Mouse (Mus musculus) lung, embryonic 15.5 days (tissue): ENCODE data around the gene Zfp787. TPM values are rescaled to one million over a fixed set of nuclear protein-coding genes. Genes with fewer than 3 reads are reported as not detected.
A peak's percentile ranks its signal among the peaks of the same experiment; 100 is the strongest.

Source experiments
- ATAC-seq: fragments of 200-750 bp; cut with Nextera tagmentation; 2 replicates; pipeline ENCODE4 v1.8.0; 2017; ENCODE audit warnings: moderate number of reproducible peaks, borderline replicate concordance; ENCODE audit not compliant: low FRiP score, low TSS enrichment; ENCODE audit errors: extremely low read depth
- H3K27ac ChIP-seq: fragments of 300-500 bp; sonication (generic); 2 replicates; pipeline ENCODE4 v1.5.1; 2015; ENCODE audit warnings: moderate library complexity, mild to moderate bottlenecking, inconsistent platforms
- H3K27me3 ChIP-seq: fragments of 300-500 bp; sonication (generic); 2 replicates; pipeline ENCODE4 v1.6.1; 2015; ENCODE audit warnings: inconsistent platforms
- H3K36me3 ChIP-seq: fragments of 300-500 bp; sonication (generic); 2 replicates; pipeline ENCODE4 v1.6.1; 2015; ENCODE audit warnings: inconsistent platforms
- H3K4me1 ChIP-seq: fragments of 300-500 bp; sonication (generic); 2 replicates; pipeline ENCODE4 v1.6.1; 2015; ENCODE audit warnings: inconsistent platforms
- H3K4me2 ChIP-seq: fragments of 300-500 bp; sonication (generic); 2 replicates; pipeline ENCODE4 v1.6.1; 2015; ENCODE audit warnings: inconsistent platforms, mild to moderate bottlenecking, moderate library complexity
- H3K4me3 ChIP-seq: fragments of 300-500 bp; sonication (generic); 2 replicates; pipeline ENCODE4 v1.5.1; 2015; ENCODE audit warnings: mild to moderate bottlenecking, inconsistent platforms
- H3K9ac ChIP-seq: fragments of 300-500 bp; sonication (generic); 2 replicates; pipeline ENCODE4 v1.6.1; 2015; ENCODE audit warnings: inconsistent platforms
- H3K9me3 ChIP-seq: fragments of 300-500 bp; sonication (generic); 2 replicates; pipeline ENCODE4 v1.6.1; 2016; ENCODE audit warnings: inconsistent platforms
- WGBS: fragments of 180-500 bp; shearing (Covaris S2); methylation state at CpG from one replicate; pipeline ENCODE4 v1.1.7; 2015; 5-methylcytosine and 5-hydroxymethylcytosine counted together
- polyA plus RNA-seq: library from polyadenylated mRNA; unstranded; fragments of >200 nt; fragmentation: Nextera tagmentation; extraction: Ambion mirVana; gene quantifications from 2 replicates; pipeline ENCODE4 v1.2.1, GENCODE M21; 2015

Gene Zfp787
- polyA plus RNA-seq, 1 experiment from 2014 or later, result 25.4 TPM

- WGBS, result 69% methylated on average over 3 of the region's 3 CpGs
Observed at GRCm38 (mm10) chr7:6159604-6160003, 3.8 kb upstream of the Zfp787 start.

GRCm38 (mm10) chr7:6157479-6157878 lies 1.7 kb upstream of the Zfp787 start:
- H3K36me3 ChIP-seq, result no peaks in the 10 kb centered on the region
- H3K4me2 ChIP-seq, result no peak overlapping the region
- no peaks in the 10 kb centered on the region for H3K9me3 ChIP-seq
- peaks cover 25% of the 10 kb centered on the region for H3K4me1 ChIP-seq
- WGBS, result 55% methylated on average over 1 of the region's 1 CpGs
- H3K27me3 ChIP-seq, result no peaks in the 10 kb centered on the region
- H3K9ac ChIP-seq, result no peak overlapping the region
- no peak overlapping the region for H3K4me3 ChIP-seq
- no peak for ATAC-seq
- no peak overlapping the region for H3K27ac ChIP-seq

More at GRCm38 (mm10) chr7:6159604-6160003, 3.8 kb upstream of the Zfp787 start:
- no peaks in the 10 kb centered on the region for H3K9me3 ChIP-seq
- no peak overlapping the region for H3K27ac ChIP-seq
- no peak overlapping the region for H3K4me2 ChIP-seq
- H3K9ac ChIP-seq, result no peak overlapping the region
- H3K4me1 ChIP-seq, result peaks cover 16% of the 10 kb centered on the region
- H3K27me3 ChIP-seq, result no peaks in the 10 kb centered on the region
- no peak overlapping the region for H3K4me3 ChIP-seq
- no peak for ATAC-seq
- H3K36me3 ChIP-seq, result no peaks in the 10 kb centered on the region

GRCm38 (mm10) chr7:6156901-6157472 lies 1.2 kb upstream of the Zfp787 start:
- peak overlapping the region; percentile 96; the same call in 1 of the 2 replicates for H3K27ac ChIP-seq

DNA sequence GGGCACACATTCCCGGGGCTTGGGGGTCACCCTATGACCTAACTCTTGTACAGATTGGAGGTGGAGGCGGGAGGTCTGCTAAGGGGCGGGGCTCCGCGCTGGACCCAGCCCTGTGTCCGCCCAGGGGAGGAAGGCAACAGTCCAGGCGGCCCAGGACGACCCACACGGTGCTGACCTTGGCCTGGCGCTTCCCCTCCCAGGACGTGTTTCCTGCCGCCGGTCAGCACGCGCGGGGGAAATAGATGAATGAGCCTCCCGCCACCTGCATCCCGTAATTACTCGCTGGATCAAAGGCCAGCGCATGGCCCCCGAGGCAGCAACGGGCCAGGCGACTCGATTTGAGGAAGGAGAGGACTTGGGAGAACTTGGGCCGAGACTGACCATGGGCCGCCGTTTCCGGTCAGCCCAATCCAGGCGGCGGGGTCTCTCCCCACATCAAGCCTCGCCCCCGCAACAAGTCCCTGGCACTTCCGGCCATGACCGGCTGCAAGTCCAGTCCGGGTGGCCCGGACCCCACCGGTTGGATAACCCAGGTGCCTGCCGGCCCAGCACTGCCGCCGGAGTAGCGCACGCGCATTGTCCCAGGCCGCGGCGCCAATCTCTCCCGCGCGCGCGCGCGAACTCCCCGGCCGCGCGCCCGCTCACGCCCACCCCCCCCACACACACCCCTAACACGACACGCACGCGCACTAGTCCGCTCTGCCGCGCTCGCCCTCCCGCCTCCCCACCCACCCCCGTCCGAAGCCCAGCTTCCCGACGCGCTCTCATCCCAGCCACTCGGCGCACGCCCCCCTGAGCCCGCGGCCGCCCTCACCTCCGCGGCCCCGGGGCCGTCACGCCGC lies 545 bp downstream of the Zfp787 start:
- no peaks in the 10 kb centered on the region for H3K9me3 ChIP-seq
- peak overlapping the region; percentile 96 for H3K27ac ChIP-seq
- H3K4me1 ChIP-seq, result peaks cover 35% of the 10 kb centered on the region
- WGBS, result under 1% methylated on average over 67 of the region's 85 CpGs
- H3K4me2 ChIP-seq, result peak overlapping the region; percentile 70
- no peaks in the 10 kb centered on the region for H3K36me3 ChIP-seq
- peak overlapping the region; percentile 90 for H3K4me3 ChIP-seq
- ATAC-seq, result peak; percentile 77
- H3K27me3 ChIP-seq, result no peaks in the 10 kb centered on the region
- H3K9ac ChIP-seq, result peak overlapping the region; percentile 93

More at GRCm38 (mm10) chr7:6156901-6157472, 1.2 kb upstream of the Zfp787 start:
- Histone ChIP-seq H3K36me3 (no peaks in the 10 kb centered on the region), H3K9ac (no peak overlapping the region), H3K4me2 (peak overlapping the region; percentile 70), H3K4me3 (peak overlapping the region; percentile 90), H3K27me3 (no peaks in the 10 kb centered on the region), H3K4me1 (peaks cover 25% of the 10 kb centered on the region), H3K9me3 (no peaks in the 10 kb centered on the region)
- WGBS, result 42% methylated on average over 9 of the region's 9 CpGs
- no peak for ATAC-seq

GRCm38 (mm10) chr7:6154164-6154563 lies 1.6 kb downstream of the Zfp787 start:
- H3K4me1 ChIP-seq, result peaks cover 37% of the 10 kb centered on the region
- WGBS, result 60% methylated on average over 5 of the region's 5 CpGs
- no peaks in the 10 kb centered on the region for H3K27me3 ChIP-seq
- H3K4me3 ChIP-seq, result peak overlapping the region; percentile 90
- peak overlapping the region; percentile 93 for H3K9ac ChIP-seq
- no peaks in the 10 kb centered on the region for H3K36me3 ChIP-seq
- no peaks in the 10 kb centered on the region for H3K9me3 ChIP-seq
- no peak overlapping the region for H3K27ac ChIP-seq
- H3K4me2 ChIP-seq, result peak overlapping the region; percentile 70
- no peak for ATAC-seq

DNA sequence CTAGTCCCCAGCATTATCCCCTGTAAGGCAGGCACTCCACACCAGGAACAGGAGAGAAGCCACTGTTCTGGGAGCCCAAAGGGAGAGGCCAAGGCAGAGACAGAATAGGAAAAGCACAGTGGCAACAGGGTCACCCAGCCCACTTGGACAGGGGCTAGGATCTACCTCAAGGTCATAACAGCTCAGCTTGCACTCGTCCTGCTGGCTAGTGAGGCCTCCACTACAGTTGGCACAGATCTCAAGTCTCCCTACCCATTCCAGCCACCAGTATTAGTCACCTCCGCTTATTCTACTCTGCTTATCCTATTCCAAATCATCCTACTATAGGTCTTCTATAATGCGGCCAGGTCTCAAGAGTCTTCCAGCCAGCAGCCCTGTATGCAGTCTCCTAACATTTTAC lies 2.7 kb downstream of the Zfp787 start:
- Histone ChIP-seq H3K27me3 (no peaks in the 10 kb centered on the region), H3K27ac (no peak overlapping the region), H3K4me1 (peaks cover 48% of the 10 kb centered on the region), H3K4me3 (no peak overlapping the region), H3K9ac (no peak overlapping the region), H3K36me3 (no peaks in the 10 kb centered on the region), H3K4me2 (no peak overlapping the region), H3K9me3 (no peaks in the 10 kb centered on the region)
- no peak for ATAC-seq
- WGBS, result 81% methylated on average over 3 of the region's 3 CpGs

- 81% methylated on average over 3 of the region's 3 CpGs for WGBS
- peaks cover 54% of the 10 kb centered on the region for H3K4me1 ChIP-seq
- H3K27me3 ChIP-seq, result no peaks in the 10 kb centered on the region
- no peak overlapping the region for H3K4me3 ChIP-seq
- H3K4me2 ChIP-seq, result no peak overlapping the region
- H3K9ac ChIP-seq, result no peak overlapping the region
- no peak overlapping the region for H3K27ac ChIP-seq
- H3K36me3 ChIP-seq, result no peaks in the 10 kb centered on the region
- no peaks in the 10 kb centered on the region for H3K9me3 ChIP-seq
- no peak for ATAC-seq
Observed at GRCm38 (mm10) chr7:6152036-6152435, 3.8 kb downstream of the Zfp787 start.

GRCm38 (mm10) chr7:6151266-6151665 lies 4.5 kb downstream of the Zfp787 start:
- H3K4me2 ChIP-seq, result no peak overlapping the region
- 80% methylated on average over 1 of the region's 1 CpGs for WGBS
- no peak overlapping the region for H3K4me3 ChIP-seq
- no peak for ATAC-seq
- H3K27ac ChIP-seq, result no peak overlapping the region
- H3K9me3 ChIP-seq, result no peaks in the 10 kb centered on the region
- H3K27me3 ChIP-seq, result no peaks in the 10 kb centered on the region
- H3K9ac ChIP-seq, result no peak overlapping the region
- peaks cover 54% of the 10 kb centered on the region for H3K4me1 ChIP-seq
- no peaks in the 10 kb centered on the region for H3K36me3 ChIP-seq

GRCm38 (mm10) chr7:6147688-6148087 lies 8.1 kb downstream of the Zfp787 start:
- Histone ChIP-seq H3K4me3 (no peak overlapping the region), H3K9me3 (no peaks in the 10 kb centered on the region), H3K9ac (no peak overlapping the region), H3K4me2 (no peak overlapping the region), H3K36me3 (no peaks in the 10 kb centered on the region), H3K4me1 (peaks cover 51% of the 10 kb centered on the region), H3K27me3 (no peaks in the 10 kb centered on the region), H3K27ac (peak overlapping the region; percentile 50; the same call in 1 of the 2 replicates)
- ATAC-seq, result no peak
- WGBS, result 47% methylated on average over 5 of the region's 5 CpGs

DNA sequence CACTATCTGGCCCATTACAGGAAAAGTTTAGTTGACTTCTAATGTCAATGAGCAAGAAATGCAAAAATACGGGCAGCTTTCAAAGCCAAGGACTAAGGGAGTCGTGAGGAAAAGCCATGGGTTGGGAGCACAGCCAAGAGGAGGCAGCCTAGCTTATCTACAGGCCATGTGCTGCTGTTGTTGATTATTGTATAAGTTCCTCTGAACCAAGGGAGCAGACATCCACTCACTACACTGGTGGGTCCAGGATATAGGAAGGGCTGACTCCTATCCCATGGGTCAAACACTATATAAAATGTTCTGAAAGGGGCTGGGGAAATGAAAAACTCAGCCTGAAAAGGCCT lies 8.8 kb downstream of the Zfp787 start:
- Histone ChIP-seq H3K9me3 (no peaks in the 10 kb centered on the region), H3K4me2 (no peak overlapping the region), H3K27me3 (no peaks in the 10 kb centered on the region), H3K4me3 (no peak overlapping the region), H3K4me1 (peaks cover 51% of the 10 kb centered on the region), H3K27ac (peak overlapping the region; percentile 50), H3K9ac (no peak overlapping the region), H3K36me3 (peaks cover 1% of the 10 kb centered on the region; the same call in 1 of the 2 replicates)
- WGBS, result 21% methylated on average over 2 of the region's 2 CpGs
- ATAC-seq, result no peak

DNA sequence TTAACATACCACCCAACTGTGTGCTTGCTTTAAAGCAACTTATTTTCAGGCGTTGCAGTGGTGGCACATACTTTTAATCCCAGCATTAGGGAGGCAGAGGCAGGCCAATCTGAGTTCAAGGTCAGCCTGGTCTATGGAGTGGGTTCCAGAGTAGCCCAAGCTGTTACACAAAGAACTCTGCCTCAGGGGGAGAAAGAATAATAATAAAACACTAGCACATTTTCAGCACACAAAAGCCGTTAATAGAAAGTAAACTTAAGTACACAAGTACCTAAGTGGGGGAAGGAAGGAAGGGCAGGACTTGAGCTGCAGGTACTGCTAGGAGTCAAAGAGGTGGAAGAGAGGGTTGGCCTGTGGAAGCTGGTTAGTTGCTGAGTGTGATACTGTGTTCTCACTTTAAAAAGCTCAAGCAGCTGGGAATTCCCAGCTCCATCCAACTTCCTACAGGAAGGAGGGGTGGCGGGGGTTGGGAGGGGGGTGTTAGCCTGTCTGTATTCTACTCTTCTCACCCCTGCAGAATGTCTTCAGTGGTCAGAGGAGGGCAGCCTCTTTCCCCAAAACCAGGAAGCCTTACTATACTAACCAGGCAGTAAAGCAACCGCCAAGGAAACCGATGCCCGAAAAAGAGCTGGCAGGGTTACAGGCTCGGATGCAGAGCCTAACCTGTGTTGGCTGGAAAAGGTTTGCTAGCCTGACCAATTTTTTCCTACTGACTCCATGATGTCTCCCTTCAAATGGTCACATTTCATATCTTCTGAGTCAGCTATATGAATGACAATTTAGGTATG lies 9.4 kb downstream of the Zfp787 start:
- no peak overlapping the region for H3K4me2 ChIP-seq
- no peak for ATAC-seq
- no peak overlapping the region for H3K9ac ChIP-seq
- H3K9me3 ChIP-seq, result no peaks in the 10 kb centered on the region
- H3K4me1 ChIP-seq, result peaks cover 49% of the 10 kb centered on the region
- no peaks in the 10 kb centered on the region for H3K27me3 ChIP-seq
- WGBS, result 66% methylated on average over 7 of the region's 7 CpGs
- peaks cover 7% of the 10 kb centered on the region; the same call in 1 of the 2 replicates for H3K36me3 ChIP-seq
- H3K27ac ChIP-seq, result peak overlapping the region; percentile 50; the same call in 1 of the 2 replicates
- H3K4me3 ChIP-seq, result no peak overlapping the region
